In the genomic region with DNA sequence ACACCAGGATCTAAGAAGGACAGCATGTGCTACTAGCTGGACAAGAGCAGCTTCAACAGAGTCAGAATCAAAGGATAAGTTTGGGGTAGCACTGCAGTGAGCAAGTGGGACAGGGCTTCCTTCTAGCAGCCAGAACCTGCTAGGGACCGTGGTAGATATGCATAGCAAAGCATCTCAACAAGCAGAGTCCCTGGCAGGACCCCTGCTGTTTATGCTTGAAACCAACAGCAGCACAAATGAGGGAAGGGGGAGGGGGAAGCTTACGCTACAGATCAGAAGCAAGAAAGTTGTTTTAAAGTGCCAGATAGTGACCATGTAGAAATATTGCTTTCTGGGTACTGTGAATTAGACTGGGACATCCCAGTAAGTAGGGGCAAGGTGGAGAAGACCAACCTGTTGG, we compare ENCODE assay signal across 24 mouse cellular contexts.
"Had no signal": no experiment of that assay in that cellular context is flagged by ENCODE, and none has a peak within 500 bp of the region (broad histone marks: within the 10 kb centered on the region; RNA-seq: fewer than 3 reads in every experiment).

No protein-coding gene starts in this region.

- H3K4me3 ChIP-seq: gastrocnemius, adult 2 months; heart, embryonic 10.5 days; heart, embryonic 12.5 days; hindbrain, embryonic 10.5 days; hindbrain, embryonic 12.5 days; limb, embryonic 13.5 days; limb, embryonic 15.5 days had no signal

- H3K36me3 ChIP-seq: heart, embryonic 10.5 days; heart, embryonic 12.5 days; hindbrain, embryonic 10.5 days; hindbrain, embryonic 12.5 days; limb, embryonic 13.5 days; limb, embryonic 15.5 days had no signal

- H3K4me2 ChIP-seq: heart, embryonic 12.5 days; hindbrain, embryonic 12.5 days; hindbrain, embryonic 14.5 days; limb, embryonic 13.5 days; limb, embryonic 15.5 days had no signal

- ATAC-seq: hindbrain, embryonic 16.5 days; inflammation-experienced regulatory T-cells, adult 6 months; intestine, postnatal 0 days had no signal

- H3K27ac ChIP-seq: gastrocnemius, adult 2 months; heart, embryonic 10.5 days; hindbrain, embryonic 10.5 days; hindbrain, embryonic 12.5 days; hindbrain, embryonic 14.5 days; limb, embryonic 13.5 days; limb, embryonic 15.5 days had no signal

- H3K4me1 ChIP-seq: heart, embryonic 10.5 days; heart, embryonic 12.5 days; hindbrain, embryonic 12.5 days; limb, embryonic 13.5 days; limb, embryonic 15.5 days had no signal

- DNase-seq: gastrocnemius, adult 2 months; gastrocnemius, postnatal 10 days; gastrocnemius, postnatal 25 days; heart, adult 18-20 months; heart, postnatal 10 days; heart, postnatal 4 days; kidney, adult 18-20 months; kidney, adult 8-10 months; kidney, postnatal 10 days; kidney, postnatal 25 days; kidney, postnatal 4 days; layer of hippocampus, adult 9-11 months; layer of hippocampus, postnatal 36 days; left cerebral cortex, postnatal 4 days had no signal

- H3K9ac ChIP-seq: heart, embryonic 12.5 days; hindbrain, embryonic 12.5 days; hindbrain, embryonic 14.5 days; limb, embryonic 13.5 days; limb, embryonic 15.5 days had no signal

- H3K9me3 ChIP-seq: heart, embryonic 10.5 days; heart, embryonic 12.5 days; hindbrain, embryonic 10.5 days; hindbrain, embryonic 12.5 days; limb, embryonic 13.5 days; limb, embryonic 15.5 days had no signal

- H3K27me3 ChIP-seq: heart, embryonic 12.5 days; hindbrain, embryonic 12.5 days; limb, embryonic 13.5 days; limb, embryonic 15.5 days had no signal
